Mouse (Mus musculus) right cerebral cortex, postnatal 25 days (tissue): ENCODE measurements around the gene Ckm.

Experiments used
- DNase-seq: peaks from one replicate; pipeline ENCODE4 v3.0.0; 2022

Ckm gene

DNA sequence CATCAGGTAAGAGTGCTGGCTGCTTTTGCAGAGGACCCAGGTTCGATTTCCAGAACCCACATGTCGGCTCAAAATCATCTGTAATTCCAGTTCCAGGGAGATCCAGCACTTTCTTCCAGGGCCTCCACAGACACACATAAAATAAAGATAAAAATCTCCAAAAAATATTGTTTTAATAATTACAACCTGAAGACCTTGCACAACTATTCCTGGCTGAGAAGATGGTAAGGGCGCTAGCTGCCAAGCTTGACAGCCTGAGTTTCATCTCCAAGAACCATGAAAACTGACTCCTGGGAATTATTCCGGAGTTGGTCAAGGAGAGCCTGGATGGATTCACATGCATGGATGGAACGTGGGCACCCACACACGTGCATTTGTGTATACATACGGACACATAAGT, at the start of gene Ckm:
TSS of gene Ckm (plus strand) at position 301 of the 400 bp plus-strand sequence.
- no peak for DNase-seq

GRCm38 (mm10) chr7:19354991-19355390, 49.6 kb upstream of the Ckm start:
- DNase-seq = no peak

- no peak for DNase-seq
Measured at GRCm38 (mm10) chr7:19356311-19356710, 48.3 kb upstream of the Ckm start.

- DNase-seq = no peak
Measured at GRCm38 (mm10) chr7:19357381-19358375, 46.9 kb upstream of the Ckm start.

DNA sequence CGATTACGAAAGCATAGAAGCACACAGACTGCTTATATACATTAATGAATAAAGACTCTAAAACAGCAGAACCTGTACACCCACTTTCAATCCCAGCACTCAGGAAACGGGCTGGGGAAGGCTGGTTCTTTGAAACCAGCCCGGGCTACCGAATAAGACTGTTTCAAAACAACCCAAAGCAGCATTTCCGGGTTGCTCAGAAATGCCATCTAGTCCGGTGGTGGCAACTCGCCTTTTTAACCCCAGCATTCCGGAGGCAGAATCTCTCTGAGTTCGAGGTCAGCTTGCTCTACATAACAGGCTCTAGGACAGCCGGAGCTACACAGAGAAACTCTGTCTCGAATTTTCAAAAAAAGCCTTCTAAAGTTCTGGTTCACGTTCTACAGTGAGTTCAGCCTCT, 45.9 kb upstream of the Ckm start:
- DNase-seq = no peak

DNA sequence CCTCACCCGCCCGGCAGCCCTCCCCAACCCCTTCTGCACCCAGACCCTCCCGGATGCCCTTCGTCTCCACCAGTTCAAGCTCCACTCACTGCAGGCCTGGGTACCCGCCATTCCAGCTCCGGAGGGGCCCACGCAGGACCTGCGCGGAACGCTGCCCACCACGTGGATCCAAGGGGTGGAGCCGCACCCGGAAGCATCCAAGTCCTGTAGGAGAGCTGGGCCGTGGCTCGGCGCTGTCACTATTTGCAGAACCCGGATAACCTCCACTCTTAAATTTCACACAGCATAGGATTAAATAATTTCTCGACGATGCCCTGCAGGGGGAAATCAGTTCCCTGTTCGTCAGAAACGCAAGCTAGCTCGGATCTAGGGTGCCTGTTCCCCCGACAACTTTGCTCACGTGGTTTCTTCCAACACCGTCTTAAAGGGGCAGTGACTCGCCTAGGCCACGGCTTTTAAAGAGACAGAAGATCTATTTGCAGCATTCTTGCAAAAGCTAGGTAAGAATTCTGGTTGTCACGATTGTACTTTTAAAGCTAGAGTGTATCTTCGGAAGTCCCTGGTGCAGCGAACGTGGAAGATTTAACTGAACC, 45.2 kb upstream of the Ckm start, which contains the start of the genes Cd3eap and Ppp1r13l:
TSS of gene Cd3eap (minus strand) at position 185 of the 593 bp plus-strand sequence.
TSS of gene Ppp1r13l (plus strand) at position 451 of the 593 bp plus-strand sequence.
- DNase-seq = peak; percentile 90

GRCm38 (mm10) chr7:19359892-19360641, 44.5 kb upstream of the Ckm start:
- DNase-seq = peak; percentile 72

- peak; percentile 89 for DNase-seq
Measured at GRCm38 (mm10) chr7:19360944-19361343, 43.6 kb upstream of the Ckm start.

GRCm38 (mm10) chr7:19361720-19362119, 42.9 kb upstream of the Ckm start:
- DNase-seq = no peak

DNA sequence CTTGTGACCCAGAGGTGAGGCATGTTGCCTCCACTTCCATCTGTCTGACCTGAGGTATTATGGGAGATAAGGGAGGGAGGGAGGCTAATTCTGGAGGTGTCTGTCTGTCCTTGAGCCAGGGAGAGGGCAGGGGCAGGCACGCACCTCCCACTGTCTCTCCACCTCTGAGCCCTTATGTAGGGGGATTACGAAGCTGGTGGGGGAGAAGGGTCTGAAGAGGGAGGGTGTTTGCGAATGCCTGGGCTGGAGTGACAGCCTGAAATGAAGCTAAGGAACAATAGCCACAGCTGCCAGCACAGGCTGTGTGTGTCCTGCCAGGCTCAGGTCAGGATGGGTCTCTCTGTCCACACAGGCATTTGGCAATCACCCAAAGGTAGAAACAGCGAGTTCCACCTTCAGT, 42.3 kb upstream of the Ckm start:
- no peak for DNase-seq

GRCm38 (mm10) chr7:19363881-19364280, 40.7 kb upstream of the Ckm start:
- peak; percentile 50 for DNase-seq

DNA sequence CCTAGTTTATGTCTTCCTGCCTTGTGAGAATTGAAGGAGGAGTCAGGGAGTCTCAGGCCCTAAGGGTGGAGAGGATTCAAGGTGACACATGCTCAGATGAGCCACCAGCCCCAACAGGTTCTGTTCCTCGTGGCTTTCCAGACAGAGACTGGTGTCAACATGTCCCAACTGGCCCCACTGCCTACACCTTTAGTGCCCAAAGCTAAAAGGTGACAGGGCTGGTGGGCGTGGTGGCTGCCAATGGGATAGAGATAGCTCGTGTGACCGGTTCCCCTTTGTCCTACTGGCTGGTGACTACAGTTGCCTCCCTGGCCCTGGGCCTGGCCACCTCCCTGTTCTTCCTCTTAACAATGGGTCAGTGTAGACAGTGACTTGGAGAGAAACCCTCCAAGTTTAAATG, 39.2 kb upstream of the Ckm start:
- DNase-seq = no peak

DNA sequence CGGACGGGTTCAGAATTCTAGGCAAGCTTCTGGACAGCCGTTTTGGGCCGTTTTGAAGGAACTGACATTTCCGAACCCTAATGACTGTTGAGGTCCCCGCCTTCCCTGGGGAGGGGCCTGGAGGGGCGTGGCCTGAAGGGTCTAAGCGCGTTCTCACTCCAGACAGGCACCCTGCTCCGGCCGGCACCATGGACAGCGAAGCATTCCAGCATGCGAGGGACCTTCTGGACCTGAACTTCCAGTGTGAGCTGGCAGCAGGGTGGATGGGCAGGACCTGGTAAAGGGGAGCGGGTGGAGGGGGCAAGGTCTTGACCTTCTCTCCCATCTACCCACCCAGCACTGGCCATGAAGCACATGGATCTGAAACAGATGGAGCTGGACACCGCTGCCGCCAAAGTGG, 36.2 kb upstream of the Ckm start:
- no peak for DNase-seq

DNA sequence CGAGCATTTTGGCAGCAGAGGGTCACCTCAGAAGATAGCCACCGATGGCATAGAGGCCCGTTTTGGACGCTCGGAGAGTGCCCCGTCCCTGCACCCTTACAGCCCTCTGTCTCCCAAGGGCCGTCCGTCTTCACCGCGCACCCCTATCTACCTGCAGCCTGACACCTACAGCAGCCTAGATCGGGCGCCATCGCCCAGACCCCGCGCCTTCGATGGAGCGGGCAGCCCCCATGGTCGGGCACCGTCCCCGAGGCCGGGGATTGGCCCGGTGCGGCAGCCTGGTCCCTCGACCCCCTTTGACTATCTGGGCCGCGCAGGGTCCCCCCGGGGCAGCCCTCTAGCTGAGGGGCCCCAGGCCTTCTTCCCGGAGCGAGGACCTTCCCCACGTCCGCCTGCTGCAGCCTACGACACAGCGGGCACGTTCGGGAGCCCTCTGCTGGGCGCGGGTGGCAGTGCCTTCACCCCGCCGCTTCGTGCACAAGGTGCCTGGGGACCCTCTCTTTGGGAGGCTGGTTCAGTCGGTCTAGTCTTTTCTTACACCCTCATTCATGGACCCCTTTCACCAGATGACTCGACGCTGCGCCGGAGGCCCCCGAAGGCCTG, 34.7 kb upstream of the Ckm start:
- DNase-seq = peak; percentile 76

GRCm38 (mm10) chr7:19373367-19373766, 31.2 kb upstream of the Ckm start:
- DNase-seq = no peak

- no peak for DNase-seq
Measured at GRCm38 (mm10) chr7:19375368-19375767, 29.2 kb upstream of the Ckm start.

DNA sequence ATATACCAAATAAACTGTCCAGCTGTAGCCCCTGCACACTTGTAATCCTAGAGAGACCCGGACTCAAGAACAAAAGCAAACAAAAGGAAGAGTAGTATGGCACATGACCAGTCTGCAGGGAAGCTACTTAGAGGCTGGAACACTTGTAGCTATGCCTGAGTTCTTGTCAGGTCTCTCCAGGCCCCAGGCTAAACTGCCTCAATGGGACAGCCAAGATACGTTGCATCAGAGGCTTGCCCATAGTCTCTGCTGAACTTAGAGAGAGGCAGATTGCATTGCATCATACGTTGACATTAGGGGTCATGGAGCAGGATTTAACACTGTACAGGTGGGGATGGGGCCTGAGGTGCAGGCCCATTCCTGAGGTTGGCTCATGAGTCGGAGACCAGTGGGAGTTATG, 28.6 kb upstream of the Ckm start:
- DNase-seq = no peak

GRCm38 (mm10) chr7:19378049-19378448, 26.5 kb upstream of the Ckm start:
- no peak for DNase-seq

GRCm38 (mm10) chr7:19381377-19382165, 23.0 kb upstream of the Ckm start, which contains the start of gene Ercc2:
Gene Ercc2, plus strand, starts transcription at chr7:19382010.
- peak; percentile 99 for DNase-seq

DNA sequence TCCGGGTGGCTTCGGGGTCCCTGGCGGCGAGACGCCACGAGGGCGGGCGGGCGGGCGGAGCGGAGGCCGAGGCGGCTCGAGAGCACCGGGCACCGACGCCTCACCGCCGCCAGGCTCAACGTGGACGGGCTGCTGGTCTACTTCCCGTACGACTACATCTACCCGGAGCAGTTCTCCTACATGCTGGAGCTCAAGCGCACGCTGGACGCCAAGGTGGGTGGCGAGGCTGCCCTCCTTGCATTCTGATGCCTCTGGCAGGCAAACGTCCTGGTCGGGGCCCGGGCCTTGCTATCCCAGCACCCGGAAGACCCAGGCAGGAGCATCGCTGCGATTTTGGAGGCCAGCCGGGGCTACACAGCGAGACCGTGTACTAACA, 22.4 kb upstream of the Ckm start:
- DNase-seq = no peak

GRCm38 (mm10) chr7:19383708-19384107, 20.9 kb upstream of the Ckm start:
- no peak for DNase-seq
